Mouse (Mus musculus): ENCODE measurements around the gene Cd300c.

The Cd300c gene

GRCm38 (mm10) chr11:114960369-114960768 lies 8.6 kb downstream of the Cd300c start:
- Histone ChIP-seq H3K36me3 (ENCODE audit: insufficient read depth, low read length) (no peaks in the 10 kb centered on the region), H3K27me3 (ENCODE audit: insufficient read depth, low read length) (no peaks in the 10 kb centered on the region), H3K9me3 (ENCODE audit: low read length) (no peaks in the 10 kb centered on the region), H3K4me1 (replicated peaks; ENCODE audit: low read depth, low read length) (peaks cover 15% of the 10 kb centered on the region), H3K4me3 (replicated peaks; ENCODE audit: low read length) (no peak overlapping the region)
- no peak for TF ChIP-seq CTCF (conservative IDR thresholded peaks at IDR 0.05; ENCODE audit: low read length)
- TF ChIP-seq NANOG (IDR thresholded peaks at IDR 0.05; ENCODE audit: borderline replicate concordance, low read length): no peak
- TF ChIP-seq POU5F1 (IDR thresholded peaks at IDR 0.05; ENCODE audit: borderline replicate concordance, low read length): no peak

DNA sequence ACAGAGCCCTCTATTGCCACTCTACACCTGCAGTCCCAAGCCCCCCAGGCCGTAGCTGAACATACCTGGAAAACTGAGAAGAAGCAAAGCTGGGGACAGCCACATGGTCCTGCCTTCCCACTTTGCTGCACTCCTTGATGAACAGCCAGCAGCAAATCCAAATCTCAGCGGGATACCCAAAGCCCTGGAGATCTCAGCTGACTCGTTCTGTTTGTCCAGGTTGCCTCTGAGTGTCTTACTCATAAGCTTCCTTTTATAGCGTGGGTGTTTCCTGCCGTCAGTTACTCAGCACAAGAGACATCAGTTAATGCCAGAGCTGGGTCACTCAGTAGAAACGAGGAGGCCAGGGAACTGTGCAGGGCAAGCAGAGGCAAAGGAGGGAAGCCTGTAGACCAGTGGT lies 34.8 kb downstream of the Cd300c start, which contains the start of gene Cd300lb:
Cd300lb (minus strand) TSS at position 243 of the 400 bp plus-strand sequence.
- Histone ChIP-seq H3K36me3 (ENCODE audit: insufficient read depth, low read length) (no peaks in the 10 kb centered on the region), H3K4me1 (replicated peaks; ENCODE audit: low read depth, low read length) (no peaks in the 10 kb centered on the region), H3K9me3 (ENCODE audit: low read length) (no peaks in the 10 kb centered on the region), H3K27me3 (ENCODE audit: insufficient read depth, low read length) (peaks cover 13% of the 10 kb centered on the region; the same call in 1 of the 2 replicates), H3K4me3 (replicated peaks; ENCODE audit: low read length) (no peak within 1 kb of the TSS)
- TF ChIP-seq POU5F1 (IDR thresholded peaks at IDR 0.05; ENCODE audit: borderline replicate concordance, low read length): no peak
- TF ChIP-seq NANOG (IDR thresholded peaks at IDR 0.05; ENCODE audit: borderline replicate concordance, low read length): no peak
- TF ChIP-seq CTCF (conservative IDR thresholded peaks at IDR 0.05; ENCODE audit: low read length): no peak

GRCm38 (mm10) chr11:114933591-114933990 lies 35.4 kb downstream of the Cd300c start:
- H3K4me3 ChIP-seq (replicated peaks; ENCODE audit: low read length): no peak overlapping the region
- H3K27me3 ChIP-seq (ENCODE audit: insufficient read depth, low read length): peaks cover 13% of the 10 kb centered on the region; the same call in 1 of the 2 replicates
- no peak for TF ChIP-seq POU5F1 (IDR thresholded peaks at IDR 0.05; ENCODE audit: borderline replicate concordance, low read length)
- no peak for TF ChIP-seq CTCF (conservative IDR thresholded peaks at IDR 0.05; ENCODE audit: low read length)
- no peak for TF ChIP-seq NANOG (IDR thresholded peaks at IDR 0.05; ENCODE audit: borderline replicate concordance, low read length)
- no peaks in the 10 kb centered on the region for H3K4me1 ChIP-seq (replicated peaks; ENCODE audit: low read depth, low read length)
- H3K9me3 ChIP-seq (ENCODE audit: low read length): no peaks in the 10 kb centered on the region
- no peaks in the 10 kb centered on the region for H3K36me3 ChIP-seq (ENCODE audit: insufficient read depth, low read length)

- peaks cover 17% of the 10 kb centered on the region; the same call in 1 of the 2 replicates for H3K27me3 ChIP-seq (ENCODE audit: insufficient read depth, low read length)
- no peaks in the 10 kb centered on the region for H3K36me3 ChIP-seq (ENCODE audit: insufficient read depth, low read length)
- H3K4me1 ChIP-seq (replicated peaks; ENCODE audit: low read depth, low read length): 0 out of 2 replicates have a peak, but pooled peaks cover 4% of the 10 kb centered on the region
- TF ChIP-seq CTCF (conservative IDR thresholded peaks at IDR 0.05; ENCODE audit: low read length) (no peak), POU5F1 (IDR thresholded peaks at IDR 0.05; ENCODE audit: borderline replicate concordance, low read length) (no peak), NANOG (IDR thresholded peaks at IDR 0.05; ENCODE audit: borderline replicate concordance, low read length) (no peak)
- no peak overlapping the region for H3K4me3 ChIP-seq (replicated peaks; ENCODE audit: low read length)
- no peaks in the 10 kb centered on the region for H3K9me3 ChIP-seq (ENCODE audit: low read length)
Measured at GRCm38 (mm10) chr11:114931041-114931440, 37.9 kb downstream of the Cd300c start.

- H3K36me3 ChIP-seq (ENCODE audit: insufficient read depth, low read length): no peaks in the 10 kb centered on the region
- H3K9me3 ChIP-seq (ENCODE audit: low read length): no peaks in the 10 kb centered on the region
- peaks cover 17% of the 10 kb centered on the region; the same call in 1 of the 2 replicates for H3K27me3 ChIP-seq (ENCODE audit: insufficient read depth, low read length)
- no peak for TF ChIP-seq NANOG (IDR thresholded peaks at IDR 0.05; ENCODE audit: borderline replicate concordance, low read length)
- no peak for TF ChIP-seq CTCF (conservative IDR thresholded peaks at IDR 0.05; ENCODE audit: low read length)
- TF ChIP-seq POU5F1 (IDR thresholded peaks at IDR 0.05; ENCODE audit: borderline replicate concordance, low read length): no peak
- H3K4me3 ChIP-seq (replicated peaks; ENCODE audit: low read length): no peak overlapping the region
- H3K4me1 ChIP-seq (replicated peaks; ENCODE audit: low read depth, low read length): 0 out of 2 replicates have a peak, but pooled peaks cover 4% of the 10 kb centered on the region
Measured at GRCm38 (mm10) chr11:114929581-114929980, 39.4 kb downstream of the Cd300c start.

DNA sequence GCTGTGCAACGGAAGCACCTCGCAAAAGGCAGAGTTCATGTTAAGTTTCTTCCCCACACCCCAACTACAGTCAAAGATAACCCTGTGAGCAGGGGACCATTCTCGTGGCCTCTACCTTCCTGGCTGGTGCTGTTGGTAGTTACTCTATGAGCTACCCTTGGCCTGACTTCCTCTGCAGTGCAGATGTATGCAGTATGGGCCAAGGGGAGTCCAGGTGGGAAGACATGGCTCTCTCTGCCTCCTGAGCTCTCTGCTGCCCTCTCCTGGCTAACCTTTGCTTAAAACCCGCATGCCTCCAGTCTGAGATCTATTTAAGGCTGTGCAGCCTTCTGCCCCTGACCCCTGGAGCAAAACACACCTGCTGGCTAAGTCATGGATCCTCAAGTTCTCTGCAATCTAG lies 45.0 kb downstream of the Cd300c start:
- Histone ChIP-seq H3K4me1 (replicated peaks; ENCODE audit: low read depth, low read length) (0 out of 2 replicates have a peak, but pooled peaks cover 4% of the 10 kb centered on the region), H3K27me3 (ENCODE audit: insufficient read depth, low read length) (0 out of 2 replicates have a peak, but pooled peaks cover 3% of the 10 kb centered on the region), H3K4me3 (replicated peaks; ENCODE audit: low read length) (no peak overlapping the region), H3K9me3 (ENCODE audit: low read length) (no peaks in the 10 kb centered on the region), H3K36me3 (ENCODE audit: insufficient read depth, low read length) (no peaks in the 10 kb centered on the region)
- TF ChIP-seq POU5F1 (IDR thresholded peaks at IDR 0.05; ENCODE audit: borderline replicate concordance, low read length) (no peak), CTCF (conservative IDR thresholded peaks at IDR 0.05; ENCODE audit: low read length) (peak; percentile 65)

GRCm38 (mm10) chr11:114922439-114922838 lies 46.5 kb downstream of the Cd300c start:
- TF ChIP-seq CTCF (conservative IDR thresholded peaks at IDR 0.05; ENCODE audit: low read length): no peak
- no peaks in the 10 kb centered on the region for H3K36me3 ChIP-seq (ENCODE audit: insufficient read depth, low read length)
- H3K27me3 ChIP-seq (ENCODE audit: insufficient read depth, low read length): no peaks in the 10 kb centered on the region
- no peaks in the 10 kb centered on the region for H3K4me1 ChIP-seq (replicated peaks; ENCODE audit: low read depth, low read length)
- H3K9me3 ChIP-seq (ENCODE audit: low read length): no peaks in the 10 kb centered on the region
- no peak overlapping the region for H3K4me3 ChIP-seq (replicated peaks; ENCODE audit: low read length)

DNA sequence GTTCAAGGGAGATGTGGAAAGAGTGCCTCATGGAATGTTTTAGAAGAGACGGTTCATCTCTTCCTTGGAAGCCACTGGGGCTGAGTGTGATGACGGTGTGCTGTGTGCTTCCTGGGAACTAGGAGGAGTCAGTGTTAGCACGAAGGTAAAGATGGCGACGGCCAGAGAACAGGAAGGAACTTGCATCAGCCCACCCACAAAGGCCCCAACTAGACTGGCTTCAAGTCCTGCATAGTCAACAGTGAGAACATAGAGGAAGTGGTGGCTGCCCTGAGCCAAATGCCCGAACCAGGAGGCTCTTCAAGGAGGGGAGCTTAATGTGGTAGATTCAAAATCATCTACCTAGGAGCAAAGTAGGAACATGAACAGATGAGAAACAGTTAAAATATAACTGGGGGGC lies 51.8 kb downstream of the Cd300c start:
- no peaks in the 10 kb centered on the region for H3K4me1 ChIP-seq (replicated peaks; ENCODE audit: low read depth, low read length)
- TF ChIP-seq POU5F1 (IDR thresholded peaks at IDR 0.05; ENCODE audit: borderline replicate concordance, low read length) (no peak), NANOG (IDR thresholded peaks at IDR 0.05; ENCODE audit: borderline replicate concordance, low read length) (no peak), CTCF (conservative IDR thresholded peaks at IDR 0.05; ENCODE audit: low read length) (no peak)
- no peak overlapping the region for H3K4me3 ChIP-seq (replicated peaks; ENCODE audit: low read length)
- H3K36me3 ChIP-seq (ENCODE audit: insufficient read depth, low read length): no peaks in the 10 kb centered on the region
- peaks cover 8% of the 10 kb centered on the region; the same call in 1 of the 2 replicates for H3K27me3 ChIP-seq (ENCODE audit: insufficient read depth, low read length)
- H3K9me3 ChIP-seq (ENCODE audit: low read length): no peaks in the 10 kb centered on the region

DNA sequence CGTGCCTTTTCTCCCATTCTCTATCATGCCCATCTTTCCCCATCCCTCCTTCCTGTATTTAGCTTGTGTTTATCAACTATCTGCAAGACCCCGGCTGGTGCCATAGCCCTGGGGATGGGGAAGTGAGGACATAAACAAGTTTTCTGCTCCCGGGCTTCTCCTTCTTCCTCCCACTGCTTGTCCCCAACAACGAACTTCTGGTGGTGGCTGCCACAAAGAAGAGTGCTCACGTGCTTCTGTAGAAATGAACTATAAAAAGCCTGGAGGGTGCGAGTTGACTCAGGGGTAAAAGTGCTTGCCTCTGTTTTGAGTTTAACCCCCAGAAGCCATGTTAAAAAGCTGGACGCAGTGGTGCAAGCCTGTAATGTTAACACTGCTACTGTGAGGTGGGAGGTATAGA lies 54.0 kb downstream of the Cd300c start:
- Histone ChIP-seq H3K36me3 (ENCODE audit: insufficient read depth, low read length) (no peaks in the 10 kb centered on the region), H3K9me3 (ENCODE audit: low read length) (no peaks in the 10 kb centered on the region), H3K4me3 (replicated peaks; ENCODE audit: low read length) (no peak overlapping the region), H3K27me3 (ENCODE audit: insufficient read depth, low read length) (peaks cover 8% of the 10 kb centered on the region; the same call in 1 of the 2 replicates), H3K4me1 (replicated peaks; ENCODE audit: low read depth, low read length) (no peaks in the 10 kb centered on the region)
- TF ChIP-seq POU5F1 (IDR thresholded peaks at IDR 0.05; ENCODE audit: borderline replicate concordance, low read length): no peak
- TF ChIP-seq NANOG (IDR thresholded peaks at IDR 0.05; ENCODE audit: borderline replicate concordance, low read length): no peak
- TF ChIP-seq CTCF (conservative IDR thresholded peaks at IDR 0.05; ENCODE audit: low read length): no peak
